Mouse (Mus musculus): ENCODE measurements around the gene Bace2.

- no peak for TF ChIP-seq POLR2A (IDR thresholded peaks at IDR 0.05; ENCODE audit: low read depth, low read length)
- no peak for TF ChIP-seq ETS1 (conservative IDR thresholded peaks at IDR 0.05; ENCODE audit: low read depth, low read length)
- no peak for TF ChIP-seq EP300 (IDR thresholded peaks at IDR 0.05; ENCODE audit: low read length)
- no peak for TF ChIP-seq MYC (IDR thresholded peaks at IDR 0.05; ENCODE audit: low read depth, low read length)
- TF ChIP-seq CTCF (conservative IDR thresholded peaks at IDR 0.05 in 1 of 2, IDR thresholded peaks at IDR 0.05 in 1 of 2; ENCODE audit: low read depth in 2 of 2, low read length in 2 of 2) = no peak
- no peak for TF ChIP-seq MAFK (IDR thresholded peaks at IDR 0.05; ENCODE audit: insufficient replicate concordance, low read length)
- no peak for TF ChIP-seq ELF1 (IDR thresholded peaks at IDR 0.05; ENCODE audit: low read depth, low read length)
- no peak for TF ChIP-seq MXI1 (IDR thresholded peaks at IDR 0.05; ENCODE audit: low read depth, low read length)
- TF ChIP-seq TCF12 (IDR thresholded peaks at IDR 0.05; ENCODE audit: low read depth, low read length) = no peak
- no peak for TF ChIP-seq MAX (IDR thresholded peaks at IDR 0.05; ENCODE audit: low read length)
- no peak for TF ChIP-seq NELFE (IDR thresholded peaks at IDR 0.05; ENCODE audit: low read depth, low read length)
- no peak for TF ChIP-seq E2F4 (IDR thresholded peaks at IDR 0.05; ENCODE audit: insufficient replicate concordance, low read depth, low read length)
- no peak for TF ChIP-seq JUND (conservative IDR thresholded peaks at IDR 0.05; ENCODE audit: low read depth, low read length)
Measured at GRCm38 (mm10) chr16:97362231-97362888, 5.8 kb downstream of the Bace2 start.

Data from CH12.LX (cell line).